Mouse (Mus musculus): ENCODE results near the gene Zfp217.
A peak's percentile ranks its signal among the peaks of the same experiment; 100 is the strongest.
"Not testable (repeated sequence)": the region's sequence is repeated elsewhere in the genome, so short reads cannot be mapped to it uniquely, and the experiment has no call there.

Zfp217 gene

GRCm38 (mm10) chr2:170147661-170148153 lies at the start of gene Zfp217:
Gene Zfp217 (minus strand): TSS chr2:170148103.
- DNase-seq (ENCODE audit: low spot score in 2 of 2): no peak

GRCm38 (mm10) chr2:170195542-170196089 lies 47.7 kb upstream of the Zfp217 start:
- DNase-seq (ENCODE audit: low spot score in 2 of 2): no peak

- no peak for DNase-seq (ENCODE audit: low spot score in 2 of 2)
Measured at GRCm38 (mm10) chr2:170194845-170195244, 46.9 kb upstream of the Zfp217 start.

- DNase-seq (ENCODE audit: low spot score in 2 of 2): no peak
Measured at GRCm38 (mm10) chr2:170193850-170194249, 45.9 kb upstream of the Zfp217 start.

- no peak for DNase-seq (ENCODE audit: low spot score in 2 of 2)
Measured at GRCm38 (mm10) chr2:170193211-170193610, 45.3 kb upstream of the Zfp217 start.

GRCm38 (mm10) chr2:170192731-170193149 lies 44.8 kb upstream of the Zfp217 start:
- no peak for DNase-seq (ENCODE audit: low spot score in 2 of 2)

GRCm38 (mm10) chr2:170188721-170189120 lies 40.8 kb upstream of the Zfp217 start:
- no peak for DNase-seq (ENCODE audit: low spot score in 2 of 2)

GRCm38 (mm10) chr2:170185137-170185837 lies 37.4 kb upstream of the Zfp217 start:
- DNase-seq (ENCODE audit: low spot score in 2 of 2): no peak

GRCm38 (mm10) chr2:170184175-170184983 lies 36.5 kb upstream of the Zfp217 start:
- peak; percentile 56 to 65 for DNase-seq (ENCODE audit: low spot score in 2 of 2)

GRCm38 (mm10) chr2:170183851-170184174 lies 35.9 kb upstream of the Zfp217 start:
- no peak for DNase-seq (ENCODE audit: low spot score in 2 of 2)

GRCm38 (mm10) chr2:170181862-170182261 lies 34.0 kb upstream of the Zfp217 start:
- DNase-seq (ENCODE audit: low spot score in 2 of 2): no peak

- DNase-seq (ENCODE audit: low spot score in 2 of 2): not testable (repeated sequence)
Measured at GRCm38 (mm10) chr2:170180769-170181168, 32.9 kb upstream of the Zfp217 start.

GRCm38 (mm10) chr2:170179317-170179716 lies 31.4 kb upstream of the Zfp217 start:
- DNase-seq (ENCODE audit: low spot score in 2 of 2): no peak

- no peak for DNase-seq (ENCODE audit: low spot score in 2 of 2)
Measured at GRCm38 (mm10) chr2:170177323-170177722, 29.4 kb upstream of the Zfp217 start.

GRCm38 (mm10) chr2:170176284-170176926 lies 28.5 kb upstream of the Zfp217 start:
- no peak for DNase-seq (ENCODE audit: low spot score in 2 of 2)

GRCm38 (mm10) chr2:170175661-170176150 lies 27.8 kb upstream of the Zfp217 start:
- no peak for DNase-seq (ENCODE audit: low spot score in 2 of 2)

GRCm38 (mm10) chr2:170175190-170175589 lies 27.3 kb upstream of the Zfp217 start:
- DNase-seq (ENCODE audit: low spot score in 2 of 2): no peak

- DNase-seq (ENCODE audit: low spot score in 2 of 2): no peak
Measured at GRCm38 (mm10) chr2:170169062-170169461, 21.2 kb upstream of the Zfp217 start.

GRCm38 (mm10) chr2:170165649-170166048 lies 17.7 kb upstream of the Zfp217 start:
- no peak for DNase-seq (ENCODE audit: low spot score in 2 of 2)

- DNase-seq (ENCODE audit: low spot score in 2 of 2): no peak
Measured at GRCm38 (mm10) chr2:170163671-170164462, 16.0 kb upstream of the Zfp217 start.
